Comparison of ENCODE assay signal across 13 mouse cellular contexts in genomic region chr7:84408282-84408681, GRCm38 (mm10). TPM values are rescaled to one million over a fixed set of nuclear protein-coding genes. Genes with fewer than 3 reads are reported as not detected.
DNase-seq lines count a peak whose midpoint lies in the region; ATAC-seq and TF ChIP-seq lines count a peak whose summit lies in the region.
"Had no signal": no experiment of that assay in that cellular context is flagged by ENCODE, and none has a peak within 500 bp of the region (broad histone marks: within the 10 kb centered on the region; RNA-seq: fewer than 3 reads in every experiment).

No protein-coding gene starts in this region.

- H3K9me3 ChIP-seq in forebrain, embryonic 13.5 days (replicated peaks), result no peaks in the 10 kb centered on the region
- H3K9me3 ChIP-seq in limb, embryonic 10.5 days (replicated peaks), result no peaks in the 10 kb centered on the region
- no peaks in the 10 kb centered on the region for H3K9me3 ChIP-seq in neural tube, embryonic 14.5 days (ENCODE audit: control insufficient read depth, low read length)
- H3K9me3 ChIP-seq in heart, embryonic 11.5 days (replicated peaks; ENCODE audit: control insufficient read depth, low read length), result no peaks in the 10 kb centered on the region
- H3K9me3 ChIP-seq: liver, embryonic 15.5 days had no signal

- H3K4me3 ChIP-seq in left cerebral cortex, adult 2 months, result peak overlapping the region; percentile 83
- peak overlapping the region; percentile 78 for H3K4me3 ChIP-seq in forebrain, embryonic 13.5 days
- H3K4me3 ChIP-seq in limb, embryonic 10.5 days, result peak overlapping the region; percentile 83; the same call in 1 of the 2 replicates
- H3K4me3 ChIP-seq in neural tube, embryonic 14.5 days (ENCODE audit: low read depth, low read length), result peak overlapping the region; percentile 73; the same call in 1 of the 2 replicates
- no peak overlapping the region for H3K4me3 ChIP-seq in heart, embryonic 11.5 days (ENCODE audit: low read depth, low read length)
- H3K4me3 ChIP-seq: liver, embryonic 15.5 days had no signal

- H3K27me3 ChIP-seq in forebrain, embryonic 13.5 days, result no peaks in the 10 kb centered on the region
- peaks cover 3% of the 10 kb centered on the region; the same call in 1 of the 2 replicates for H3K27me3 ChIP-seq in limb, embryonic 10.5 days (ENCODE audit: low read depth, poor library complexity, severe bottlenecking)
- H3K27me3 ChIP-seq in neural tube, embryonic 14.5 days (ENCODE audit: control insufficient read depth, insufficient read depth, low read length), result no peaks in the 10 kb centered on the region
- H3K27me3 ChIP-seq in heart, embryonic 11.5 days (ENCODE audit: control insufficient read depth, insufficient read depth, low read length), result peaks cover 13% of the 10 kb centered on the region
- H3K27me3 ChIP-seq: Patski had no signal

- ATAC-seq in forebrain, embryonic 13.5 days, result no peak
- ATAC-seq in neural tube, embryonic 14.5 days (ENCODE audit: low read depth), result no peak
- ATAC-seq in heart, embryonic 11.5 days (replicated peaks; ENCODE audit: insufficient number of reproducible peaks, low FRiP score, low TSS enrichment), result no peak
- ATAC-seq: Patski had no signal

- intact Hi-C loops in left cerebral cortex, adult 2 months (cut with DNase I), result loop anchor here (2.0 kb wide), 2 partner anchors 37 to 39 kb away; no protein-coding TSS in a partner anchor
- intact Hi-C loops in left cerebral cortex, postnatal 14 days (cut with DNase I), result loop anchor here (5.0 kb wide), 1 partner anchor 36 kb away; no protein-coding TSS in a partner anchor

- peaks cover 57% of the 10 kb centered on the region for H3K4me1 ChIP-seq in forebrain, embryonic 13.5 days
- H3K4me1 ChIP-seq in limb, embryonic 10.5 days, result peaks cover 24% of the 10 kb centered on the region
- H3K4me1 ChIP-seq in neural tube, embryonic 14.5 days (ENCODE audit: control insufficient read depth, insufficient read depth, low read length), result peaks cover 15% of the 10 kb centered on the region
- no peaks in the 10 kb centered on the region for H3K4me1 ChIP-seq in heart, embryonic 11.5 days (ENCODE audit: control insufficient read depth, insufficient read depth, low read length)

- no peak for DNase-seq in left cerebral cortex, adult 2 months (ENCODE audit: extremely low spot score in 1 of 2, low spot score in 2 of 2)
- DNase-seq in left cerebral cortex, postnatal 14 days (ENCODE audit: low spot score in 2 of 2), result no peak
- no peak for DNase-seq in limb, embryonic 10.5 days (ENCODE audit: low spot score)
- DNase-seq in cerebellum, postnatal 36 days, result no peak
- DNase-seq: adrenal gland, postnatal 14 days; embryo, embryonic 11 days; kidney, adult 18-20 months; thymus, adult 2 months had no signal

- TF ChIP-seq CTCF in left cerebral cortex, adult 2 months (IDR thresholded peaks at IDR 0.05), result no peak

- H3K4me2 ChIP-seq in forebrain, embryonic 13.5 days, result peak overlapping the region; percentile 76
- peak overlapping the region; percentile 81 for H3K4me2 ChIP-seq in neural tube, embryonic 14.5 days (ENCODE audit: low read depth, low read length)
- no peak overlapping the region for H3K4me2 ChIP-seq in heart, embryonic 11.5 days
- H3K4me2 ChIP-seq: liver, embryonic 15.5 days had no signal

- peak overlapping the region; percentile 98 for H3K27ac ChIP-seq in left cerebral cortex, adult 2 months
- H3K27ac ChIP-seq in forebrain, embryonic 13.5 days, result peak overlapping the region; percentile 97; the same call in 1 of the 2 replicates
- H3K27ac ChIP-seq in limb, embryonic 10.5 days, result 0 out of 2 replicates have a peak overlapping the region, but pooled peaks have one; percentile 99
- H3K27ac ChIP-seq in neural tube, embryonic 14.5 days (ENCODE audit: low read depth, low read length), result no peak overlapping the region
- H3K27ac ChIP-seq in heart, embryonic 11.5 days (ENCODE audit: low read depth, low read length), result no peak overlapping the region
- H3K27ac ChIP-seq: liver, embryonic 15.5 days had no signal

- peaks cover 25% of the 10 kb centered on the region for H3K36me3 ChIP-seq in forebrain, embryonic 13.5 days (ENCODE audit: poor library complexity, severe bottlenecking)
- H3K36me3 ChIP-seq in limb, embryonic 10.5 days, result peaks cover 9% of the 10 kb centered on the region
- no peaks in the 10 kb centered on the region for H3K36me3 ChIP-seq in neural tube, embryonic 14.5 days (ENCODE audit: control insufficient read depth, insufficient read depth, low read length)
- no peaks in the 10 kb centered on the region for H3K36me3 ChIP-seq in heart, embryonic 11.5 days (ENCODE audit: control insufficient read depth, insufficient read depth, low read length)
- H3K36me3 ChIP-seq: liver, embryonic 15.5 days had no signal

- 73% methylated on average over 5 of the region's 5 CpGs for WGBS in forebrain, embryonic 13.5 days
- WGBS in limb, embryonic 10.5 days, result 91% methylated on average over 5 of the region's 5 CpGs
- WGBS in neural tube, embryonic 14.5 days, result 68% methylated on average over 5 of the region's 5 CpGs
- WGBS in heart, embryonic 11.5 days (ENCODE audit: insufficient replicate concordance), result 69% methylated on average over 5 of the region's 5 CpGs

- peak overlapping the region; percentile 94 for H3K9ac ChIP-seq in forebrain, embryonic 13.5 days
- H3K9ac ChIP-seq in neural tube, embryonic 14.5 days (replicated peaks; ENCODE audit: low read depth, low read length), result no peak overlapping the region; the same call in 1 of the 2 replicates
- H3K9ac ChIP-seq in heart, embryonic 11.5 days (ENCODE audit: low read depth, low read length), result no peak overlapping the region
- H3K9ac ChIP-seq: liver, embryonic 15.5 days had no signal

RNA-seq across cellular contexts. Expression of gene Arnt2, which starts 1.7 kb away (rescaled TPM):
- 100 to 1,000 TPM; 253 to 266 TPM for total RNA-seq in left cerebral cortex, adult 2 months (2021)
- 100 to 1,000 TPM; 189 to 193 TPM for total RNA-seq in left cerebral cortex, postnatal 14 days (2021)
- polyA plus RNA-seq in forebrain, embryonic 13.5 days (2015; fragmentation: Nextera tagmentation; extraction: Ambion mirVana), result 46.4 and 55.0 TPM in 2 replicates
- polyA plus RNA-seq in limb, embryonic 10.5 days (2016; fragmentation: Nextera tagmentation; extraction: Ambion mirVana), result 14.4 and 18.4 TPM in 2 replicates
- polyA plus RNA-seq in neural tube, embryonic 14.5 days (2014; fragmentation: Nextera tagmentation; extraction: Ambion mirVana), result 71.5 and 83.8 TPM in 2 replicates
- 3.1 and 3.2 TPM in 2 replicates for polyA plus RNA-seq in heart, embryonic 11.5 days (2014; fragmentation: Nextera tagmentation; extraction: Ambion mirVana)

Comparison
In these comparisons a context has a peak if more than half of its experiments do, and no peak if none do; other contexts are left out.
1. H3K27ac ChIP-seq: peak in left cerebral cortex, adult 2 months (single experiment), forebrain, embryonic 13.5 days (single experiment) and limb, embryonic 10.5 days (single experiment); none in neural tube, embryonic 14.5 days (single experiment) and heart, embryonic 11.5 days (single experiment).